Mouse (Mus musculus): ENCODE results near the gene Zfpm1. TPM values are rescaled to one million over a fixed set of nuclear protein-coding genes. Genes with fewer than 3 reads are reported as not detected.

Gene Zfpm1
- polyA plus RNA-seq, 1 experiment from 2014 or later = 2.1 TPM

DNA sequence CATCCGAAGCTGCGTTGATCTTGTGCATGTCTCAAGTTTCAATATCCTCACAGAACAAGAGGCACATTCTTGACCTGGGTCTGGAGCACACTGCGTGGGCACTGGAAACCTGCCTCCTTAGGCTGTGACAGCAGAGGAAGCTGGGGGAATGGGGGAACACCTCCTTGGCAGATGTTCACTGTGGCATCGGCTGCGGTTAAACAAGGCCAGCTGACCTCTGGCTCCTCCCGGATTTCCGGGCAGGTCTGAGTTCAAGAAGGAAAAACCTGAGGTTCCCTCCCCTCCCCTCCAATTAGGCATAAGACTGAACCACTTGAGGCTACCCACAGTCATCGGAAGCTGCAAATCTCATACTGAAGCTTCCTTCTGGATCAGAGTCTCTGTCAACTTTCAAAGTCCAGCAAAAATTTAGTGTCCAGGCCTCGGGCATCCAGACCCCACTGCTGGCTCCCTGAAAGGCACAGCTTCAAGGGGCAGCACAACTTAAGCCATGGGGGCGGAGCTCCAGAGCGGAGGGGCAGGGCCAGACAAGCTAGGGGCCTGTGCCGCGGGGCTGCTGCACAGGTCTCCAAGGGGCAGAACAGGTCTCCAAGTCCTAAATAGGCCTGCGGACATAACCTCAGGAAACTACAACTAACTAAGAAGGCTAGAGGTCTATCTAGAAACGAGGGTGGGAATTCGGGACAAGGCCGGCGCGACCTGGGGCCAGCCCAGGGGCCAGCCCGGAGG lies 1.2 kb upstream of the Zfpm1 start:
- peaks cover 37% of the 10 kb centered on the region for H3K4me1 ChIP-seq (ENCODE audit: control insufficient read depth, insufficient read depth, low read length)
- no peaks in the 10 kb centered on the region for H3K36me3 ChIP-seq (ENCODE audit: control insufficient read depth, insufficient read depth, low read length)
- peak overlapping the region; percentile 88 for H3K27ac ChIP-seq (ENCODE audit: low read length)
- no peaks in the 10 kb centered on the region for H3K27me3 ChIP-seq (ENCODE audit: control insufficient read depth, insufficient read depth, low read length)
- ATAC-seq (ENCODE audit: insufficient read depth, low FRiP score) = peak; percentile 16
- peak overlapping the region; percentile 83 for H3K4me3 ChIP-seq (replicated peaks; ENCODE audit: low read length)
- WGBS = 9% methylated on average over 20 of the region's 20 CpGs
- no peaks in the 10 kb centered on the region for H3K9me3 ChIP-seq (replicated peaks; ENCODE audit: control insufficient read depth, low read length)
- H3K4me2 ChIP-seq (ENCODE audit: low read depth, low read length) = peak overlapping the region; percentile 98
- H3K9ac ChIP-seq (ENCODE audit: low read length) = peak overlapping the region; percentile 73

DNA sequence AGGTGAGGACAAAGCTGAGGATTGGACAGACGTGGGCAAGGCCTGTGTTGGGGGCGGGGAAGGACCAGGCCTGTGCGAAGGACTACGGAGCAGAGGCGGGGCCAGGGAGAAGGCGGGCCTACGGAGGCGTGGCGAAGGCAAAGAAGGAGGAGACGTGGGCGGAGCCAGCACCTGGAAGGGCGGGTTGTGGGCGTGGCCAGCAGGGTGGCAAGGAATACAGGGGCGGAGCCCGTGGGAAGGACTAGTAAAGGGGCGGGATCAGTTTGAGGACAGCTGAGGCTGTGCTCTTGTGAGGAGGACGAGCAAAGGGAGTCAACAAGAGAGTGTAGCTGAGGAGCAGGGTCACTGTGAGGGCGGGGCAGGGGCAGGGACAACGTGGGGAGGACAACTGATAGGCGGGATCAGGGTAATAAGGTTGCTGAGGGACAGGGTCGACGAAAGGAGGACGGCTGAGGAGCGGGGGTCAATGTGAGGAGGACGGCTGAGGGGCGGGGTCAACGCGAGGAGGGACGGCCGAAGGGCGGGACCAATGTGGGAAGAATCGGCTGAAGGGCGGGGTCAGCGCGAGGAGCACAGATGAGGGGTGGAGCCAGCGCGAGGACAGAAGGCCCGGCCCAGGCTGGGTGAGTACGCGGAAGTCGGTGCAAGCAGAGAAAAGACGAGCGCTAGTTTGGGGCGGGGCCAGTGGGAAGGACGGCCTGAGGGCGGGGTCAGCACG lies 465 bp upstream of the Zfpm1 start:
- Histone ChIP-seq H3K9me3 (replicated peaks; ENCODE audit: control insufficient read depth, low read length) (no peaks in the 10 kb centered on the region), H3K4me2 (ENCODE audit: low read depth, low read length) (peak overlapping the region; percentile 98), H3K4me3 (replicated peaks; ENCODE audit: low read length) (peak overlapping the region; percentile 83), H3K4me1 (ENCODE audit: control insufficient read depth, insufficient read depth, low read length) (peaks cover 39% of the 10 kb centered on the region), H3K27ac (ENCODE audit: low read length) (peak overlapping the region; percentile 88), H3K9ac (ENCODE audit: low read length) (peak overlapping the region; percentile 73), H3K27me3 (ENCODE audit: control insufficient read depth, insufficient read depth, low read length) (no peaks in the 10 kb centered on the region), H3K36me3 (ENCODE audit: control insufficient read depth, insufficient read depth, low read length) (no peaks in the 10 kb centered on the region)
- under 1% methylated on average over 46 of the region's 47 CpGs for WGBS
- ATAC-seq (ENCODE audit: insufficient read depth, low FRiP score) = peak; percentile 93

DNA sequence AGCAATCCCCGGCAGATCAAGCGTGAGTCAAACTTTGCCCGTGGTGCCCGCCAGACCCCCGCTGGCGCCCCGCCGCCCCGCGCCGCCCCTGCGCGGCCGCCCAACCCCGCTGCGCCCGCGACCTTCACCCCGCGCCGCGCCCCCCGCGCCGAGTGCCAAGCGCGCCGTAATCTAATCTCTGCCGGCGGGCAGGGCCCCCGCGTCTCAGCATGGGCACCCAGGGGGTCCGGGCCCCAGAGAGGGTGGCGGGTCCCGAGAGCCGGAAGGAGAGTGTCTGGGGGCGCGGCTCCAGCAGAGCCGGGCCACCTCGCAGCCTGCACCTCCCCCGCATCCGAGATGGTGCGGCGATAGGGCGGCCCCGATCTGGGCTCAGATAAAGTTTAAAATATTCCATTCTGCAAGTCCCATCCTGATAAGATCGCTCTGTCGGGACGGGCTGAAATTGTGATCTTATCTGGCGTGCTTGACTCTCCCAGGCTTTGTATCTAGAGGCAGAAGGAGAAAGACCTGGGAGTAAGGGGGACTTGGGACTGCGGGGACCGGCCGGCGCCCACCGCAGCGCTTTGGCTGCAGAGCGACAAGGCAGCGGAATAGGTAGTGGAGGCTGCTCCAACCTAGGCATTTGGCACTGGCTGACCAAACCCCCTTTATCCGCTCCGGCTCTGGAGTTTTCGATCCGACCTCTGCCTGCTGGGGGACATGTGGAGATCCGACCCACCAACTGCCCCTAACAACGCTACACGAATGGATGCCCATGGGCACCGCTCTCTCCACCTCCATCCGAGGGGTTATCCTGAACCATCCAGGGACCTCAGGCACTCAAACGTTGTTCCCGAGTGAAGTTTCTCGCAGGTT lies 787 bp downstream of the Zfpm1 start:
- H3K9ac ChIP-seq (ENCODE audit: low read length) = peak overlapping the region; percentile 84
- under 1% methylated on average over 69 of the region's 70 CpGs for WGBS
- no peaks in the 10 kb centered on the region for H3K36me3 ChIP-seq (ENCODE audit: control insufficient read depth, insufficient read depth, low read length)
- no peaks in the 10 kb centered on the region for H3K27me3 ChIP-seq (ENCODE audit: control insufficient read depth, insufficient read depth, low read length)
- no peaks in the 10 kb centered on the region for H3K9me3 ChIP-seq (replicated peaks; ENCODE audit: control insufficient read depth, low read length)
- peak overlapping the region; percentile 83 for H3K4me3 ChIP-seq (replicated peaks; ENCODE audit: low read length)
- no peak for ATAC-seq (ENCODE audit: insufficient read depth, low FRiP score)
- peak overlapping the region; percentile 98 for H3K4me2 ChIP-seq (ENCODE audit: low read depth, low read length)
- H3K27ac ChIP-seq (ENCODE audit: low read length) = peak overlapping the region; percentile 82
- peaks cover 43% of the 10 kb centered on the region for H3K4me1 ChIP-seq (ENCODE audit: control insufficient read depth, insufficient read depth, low read length)

DNA sequence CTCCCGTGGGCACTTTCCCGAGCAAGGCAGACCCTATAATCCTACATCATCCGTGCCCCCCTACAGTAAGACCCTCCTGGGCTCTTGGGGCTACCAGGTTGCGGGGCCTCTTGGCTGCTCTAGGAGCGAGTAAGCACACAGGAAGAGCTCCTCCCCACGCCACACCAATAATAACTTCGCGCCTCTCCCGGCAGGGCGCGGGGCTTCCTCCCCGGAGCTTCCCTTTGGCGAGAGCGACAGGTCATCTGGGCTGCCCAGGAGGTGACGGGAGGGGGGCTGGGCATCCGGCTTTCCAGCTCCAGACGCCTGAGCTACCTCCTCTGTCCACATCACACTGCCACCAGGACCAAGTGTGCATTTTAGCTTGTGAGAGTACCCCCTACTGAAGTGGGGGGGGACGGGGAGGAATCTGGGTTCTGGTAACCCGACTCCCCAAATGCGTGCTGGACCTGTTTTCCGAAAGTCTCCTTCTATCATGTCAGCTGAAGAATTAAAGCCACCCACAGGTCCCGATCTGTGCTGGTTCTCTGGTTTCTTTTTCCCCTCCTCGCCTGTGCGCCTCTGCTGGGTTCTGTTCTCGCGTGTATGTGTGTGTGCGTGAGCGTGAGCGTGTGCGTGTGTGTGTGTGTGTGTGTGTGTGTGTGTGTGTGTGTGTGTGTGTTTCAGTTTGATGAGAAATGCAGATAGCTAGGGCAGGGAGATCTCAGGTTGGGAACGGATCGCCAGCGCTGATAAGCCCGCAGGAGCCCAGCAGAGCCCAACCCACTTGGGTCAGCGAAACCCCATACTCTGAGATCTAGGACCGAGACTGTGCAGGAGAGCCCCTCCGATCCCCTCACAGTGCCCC lies 1.6 kb downstream of the Zfpm1 start:
- H3K9me3 ChIP-seq (replicated peaks; ENCODE audit: control insufficient read depth, low read length) = no peaks in the 10 kb centered on the region
- no peaks in the 10 kb centered on the region for H3K36me3 ChIP-seq (ENCODE audit: control insufficient read depth, insufficient read depth, low read length)
- H3K4me2 ChIP-seq (ENCODE audit: low read depth, low read length) = peak overlapping the region; percentile 98
- peak overlapping the region; percentile 84 for H3K9ac ChIP-seq (ENCODE audit: low read length)
- WGBS = 2% methylated on average over 37 of the region's 37 CpGs
- ATAC-seq (ENCODE audit: insufficient read depth, low FRiP score) = no peak
- peak overlapping the region; percentile 82 for H3K27ac ChIP-seq (ENCODE audit: low read length)
- H3K4me1 ChIP-seq (ENCODE audit: control insufficient read depth, insufficient read depth, low read length) = peaks cover 51% of the 10 kb centered on the region
- no peaks in the 10 kb centered on the region for H3K27me3 ChIP-seq (ENCODE audit: control insufficient read depth, insufficient read depth, low read length)
- peak overlapping the region; percentile 83 for H3K4me3 ChIP-seq (replicated peaks; ENCODE audit: low read length)

DNA sequence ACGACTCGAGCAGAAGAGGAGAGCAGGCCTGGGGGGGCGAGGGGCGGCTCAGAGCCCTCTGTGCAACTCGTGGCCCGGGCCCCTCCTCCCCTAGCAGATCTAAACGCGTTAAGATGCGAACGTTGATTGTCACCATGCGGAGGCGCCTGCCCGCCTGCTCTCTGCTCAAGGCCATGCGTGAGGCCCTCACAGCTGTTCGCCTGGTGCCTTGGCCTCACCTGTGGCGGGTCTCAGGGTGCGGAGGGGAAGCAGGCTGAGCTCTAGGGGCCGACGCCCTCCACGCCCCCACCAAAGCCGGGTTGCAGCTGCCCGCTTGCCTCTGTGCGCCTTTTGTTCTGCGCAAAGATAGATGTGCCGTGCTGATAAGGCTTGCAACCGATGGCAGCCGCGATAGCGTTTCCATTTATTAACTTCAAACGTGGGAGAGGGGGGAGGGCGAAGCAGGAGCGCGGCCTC lies 2.3 kb downstream of the Zfpm1 start:
- Histone ChIP-seq H3K9ac (ENCODE audit: low read length) (peak overlapping the region; percentile 84), H3K36me3 (ENCODE audit: control insufficient read depth, insufficient read depth, low read length) (no peaks in the 10 kb centered on the region), H3K4me2 (ENCODE audit: low read depth, low read length) (peak overlapping the region; percentile 98), H3K9me3 (replicated peaks; ENCODE audit: control insufficient read depth, low read length) (no peaks in the 10 kb centered on the region), H3K4me1 (ENCODE audit: control insufficient read depth, insufficient read depth, low read length) (peaks cover 53% of the 10 kb centered on the region), H3K4me3 (replicated peaks; ENCODE audit: low read length) (peak overlapping the region; percentile 83), H3K27me3 (ENCODE audit: control insufficient read depth, insufficient read depth, low read length) (no peaks in the 10 kb centered on the region), H3K27ac (ENCODE audit: low read length) (peak overlapping the region; percentile 82)
- ATAC-seq (ENCODE audit: insufficient read depth, low FRiP score) = no peak
- WGBS = 2% methylated on average over 29 of the region's 33 CpGs

DNA sequence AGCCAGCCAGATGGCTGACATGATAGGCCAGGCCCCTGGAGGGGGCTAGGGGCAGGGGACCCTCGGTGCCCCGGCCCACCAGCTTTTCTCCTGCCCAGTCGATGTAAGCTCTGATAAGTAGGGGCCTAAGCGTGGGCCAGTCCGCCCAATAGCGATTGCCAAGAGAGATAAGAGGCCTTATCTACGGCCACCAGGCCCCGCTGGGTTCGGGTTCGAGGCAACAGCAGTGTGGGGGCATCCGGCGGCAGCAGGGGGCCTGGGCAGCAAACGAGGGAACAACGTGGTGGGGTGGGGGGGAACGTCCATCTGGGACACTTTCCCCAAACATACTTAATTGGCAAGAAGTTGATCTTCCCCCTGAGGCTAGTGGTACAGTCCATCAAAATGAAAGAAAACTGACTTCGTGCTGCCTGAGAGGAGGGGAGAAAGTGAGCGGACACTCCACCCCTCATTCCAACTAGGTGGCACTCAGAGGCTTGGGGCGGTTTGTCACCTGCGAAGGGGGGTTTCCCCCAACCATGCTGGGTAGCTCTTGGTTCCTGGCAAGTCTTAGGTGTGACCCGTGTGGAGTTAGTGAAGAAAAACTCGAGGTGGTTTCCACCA lies 2.8 kb downstream of the Zfpm1 start:
- Histone ChIP-seq H3K36me3 (ENCODE audit: control insufficient read depth, insufficient read depth, low read length) (no peaks in the 10 kb centered on the region), H3K27me3 (ENCODE audit: control insufficient read depth, insufficient read depth, low read length) (no peaks in the 10 kb centered on the region), H3K9me3 (replicated peaks; ENCODE audit: control insufficient read depth, low read length) (no peaks in the 10 kb centered on the region), H3K4me1 (ENCODE audit: control insufficient read depth, insufficient read depth, low read length) (peaks cover 53% of the 10 kb centered on the region), H3K4me3 (replicated peaks; ENCODE audit: low read length) (peak overlapping the region; percentile 83), H3K4me2 (ENCODE audit: low read depth, low read length) (peak overlapping the region; percentile 98), H3K9ac (ENCODE audit: low read length) (peak overlapping the region; percentile 84), H3K27ac (ENCODE audit: low read length) (peak overlapping the region; percentile 82)
- WGBS = 15% methylated on average over 21 of the region's 21 CpGs
- ATAC-seq (ENCODE audit: insufficient read depth, low FRiP score) = no peak

DNA sequence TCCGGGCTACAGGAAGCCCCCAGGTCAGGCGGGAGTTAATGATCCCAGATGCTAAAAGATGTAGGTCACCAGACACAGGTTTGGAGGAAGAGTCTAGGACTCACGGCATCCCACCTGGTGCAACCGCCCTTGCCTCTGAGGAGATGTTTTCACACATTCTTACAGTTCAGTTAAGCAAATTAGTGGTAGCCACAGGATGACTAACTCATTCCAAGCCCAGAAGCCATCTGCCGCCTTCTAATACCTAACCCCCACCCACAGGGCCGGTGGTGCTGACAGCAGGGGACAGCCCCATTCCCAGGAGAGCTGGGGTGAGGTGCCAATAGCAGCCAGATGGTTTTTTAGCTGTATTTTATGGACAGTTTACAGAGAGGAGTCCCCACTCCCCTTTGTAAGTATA lies 3.8 kb downstream of the Zfpm1 start:
- 62% methylated on average over 6 of the region's 6 CpGs for WGBS
- no peak overlapping the region; the same call in 1 of the 2 replicates for H3K4me3 ChIP-seq (replicated peaks; ENCODE audit: low read length)
- ATAC-seq (ENCODE audit: insufficient read depth, low FRiP score) = no peak
- H3K36me3 ChIP-seq (ENCODE audit: control insufficient read depth, insufficient read depth, low read length) = no peaks in the 10 kb centered on the region
- no peak overlapping the region for H3K27ac ChIP-seq (ENCODE audit: low read length)
- peaks cover 51% of the 10 kb centered on the region for H3K4me1 ChIP-seq (ENCODE audit: control insufficient read depth, insufficient read depth, low read length)
- H3K4me2 ChIP-seq (ENCODE audit: low read depth, low read length) = 0 out of 2 replicates have a peak overlapping the region, but pooled peaks have one; percentile 98
- no peak overlapping the region for H3K9ac ChIP-seq (ENCODE audit: low read length)
- H3K27me3 ChIP-seq (ENCODE audit: control insufficient read depth, insufficient read depth, low read length) = no peaks in the 10 kb centered on the region
- no peaks in the 10 kb centered on the region for H3K9me3 ChIP-seq (replicated peaks; ENCODE audit: control insufficient read depth, low read length)

DNA sequence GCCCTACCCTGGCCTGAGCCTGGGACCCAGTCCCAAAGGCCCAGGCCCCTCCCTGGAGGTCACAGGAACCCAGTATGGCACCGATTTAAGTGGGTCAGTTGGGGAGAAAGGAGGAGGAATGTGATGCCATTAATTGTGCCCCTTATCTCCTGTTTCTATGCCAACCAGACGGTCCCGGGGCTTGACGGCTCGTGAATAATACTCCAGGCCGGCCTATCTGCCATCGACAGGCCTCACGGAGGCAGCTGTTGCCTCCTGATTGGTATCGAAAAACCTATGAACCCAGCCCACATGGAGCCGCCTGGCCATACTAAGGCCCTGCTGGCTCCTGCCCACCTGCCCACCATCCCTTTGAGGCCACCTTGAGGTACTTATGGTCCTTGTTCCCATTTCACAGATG lies 5.0 kb downstream of the Zfpm1 start:
- Histone ChIP-seq H3K9ac (ENCODE audit: low read length) (0 out of 2 replicates have a peak overlapping the region, but pooled peaks have one; percentile 28), H3K27me3 (ENCODE audit: control insufficient read depth, insufficient read depth, low read length) (no peaks in the 10 kb centered on the region), H3K4me3 (replicated peaks; ENCODE audit: low read length) (no peak overlapping the region), H3K9me3 (replicated peaks; ENCODE audit: control insufficient read depth, low read length) (no peaks in the 10 kb centered on the region), H3K4me2 (ENCODE audit: low read depth, low read length) (no peak overlapping the region), H3K36me3 (ENCODE audit: control insufficient read depth, insufficient read depth, low read length) (no peaks in the 10 kb centered on the region), H3K4me1 (ENCODE audit: control insufficient read depth, insufficient read depth, low read length) (peaks cover 51% of the 10 kb centered on the region), H3K27ac (ENCODE audit: low read length) (no peak overlapping the region)
- ATAC-seq (ENCODE audit: insufficient read depth, low FRiP score) = no peak
- 64% methylated on average over 10 of the region's 10 CpGs for WGBS

All from stomach, embryonic 16.5 days (tissue).